Mouse (Mus musculus) heart, embryonic 16.5 days (tissue): ENCODE measurements around the gene Myo9b. TPM values are rescaled to one million over a fixed set of nuclear protein-coding genes. Genes with fewer than 3 reads are reported as not detected.
"Not testable (repeated sequence)": the region's sequence is repeated elsewhere in the genome, so short reads cannot be mapped to it uniquely, and the experiment has no call there.

ENCODE experiments used
- ATAC-seq: fragments of 200-750 bp; cut with Nextera tagmentation; replicated peaks from 2 replicates; pipeline ENCODE4 v1.8.0; 2017; ENCODE audit warnings: moderate number of reproducible peaks; ENCODE audit not compliant: insufficient read depth, low FRiP score; ENCODE audit errors: extremely low read depth
- H3K27ac ChIP-seq: fragments of 300-500 bp; sonication (generic); 2 replicates; pipeline ENCODE4 v1.5.1; 2014; ENCODE audit warnings: mild to moderate bottlenecking, low read length, control low read depth, moderate library complexity
- H3K27me3 ChIP-seq: fragments of 300-500 bp; sonication (generic); 2 replicates; pipeline ENCODE4 v1.6.1; 2014; ENCODE audit warnings: low read length, mixed read lengths; ENCODE audit not compliant: control insufficient read depth, insufficient read depth
- H3K36me3 ChIP-seq: fragments of 300-500 bp; sonication (generic); 2 replicates; pipeline ENCODE4 v1.6.1; 2014; ENCODE audit not compliant: control insufficient read depth, insufficient read depth
- H3K4me1 ChIP-seq: fragments of 300-500 bp; sonication (generic); 2 replicates; pipeline ENCODE4 v1.6.1; 2014; ENCODE audit warnings: low read length, mixed read lengths; ENCODE audit not compliant: control insufficient read depth, insufficient read depth
- H3K4me2 ChIP-seq: fragments of 300-500 bp; sonication (generic); 2 replicates; pipeline ENCODE4 v1.6.1; 2014; ENCODE audit warnings: low read depth, mild to moderate bottlenecking, control low read depth, low read length
- H3K4me3 ChIP-seq: fragments of 300-500 bp; sonication (generic); 2 replicates; pipeline ENCODE4 v1.5.1; 2014; ENCODE audit warnings: mild to moderate bottlenecking, control low read depth, low read length
- H3K9ac ChIP-seq: fragments of 300-500 bp; sonication (generic); 2 replicates; pipeline ENCODE4 v1.6.1; 2014; ENCODE audit warnings: low read length, control low read depth
- H3K9me3 ChIP-seq: fragments of 300-500 bp; sonication (generic); replicated peaks from 2 replicates; pipeline ENCODE4 v1.6.1; 2016; ENCODE audit warnings: low read length; ENCODE audit not compliant: control insufficient read depth
- WGBS: fragments of 180-500 bp; shearing (Covaris S2); extraction: QIAGEN DNeasy Blood & Tissue Kit; methylation state at CpG from one replicate; pipeline ENCODE4 v1.1.7; 2014; 5-methylcytosine and 5-hydroxymethylcytosine counted together
- polyA plus RNA-seq: library from polyadenylated mRNA; unstranded; fragments of >200 nt; fragmentation: Nextera tagmentation; extraction: Ambion mirVana; gene quantifications from 2 replicates; pipeline ENCODE4 v1.2.1, GENCODE M21; 2015

Myo9b gene
- polyA plus RNA-seq, 1 experiment from 2014 or later = 12.6 TPM

- peak overlapping the region; percentile 82 for H3K27ac ChIP-seq
Measured at GRCm38 (mm10) chr8:71273151-71273510, 617 bp downstream of the Myo9b start.

GRCm38 (mm10) chr8:71274478-71274877 lies 2.0 kb downstream of the Myo9b start:
- no peak for ATAC-seq
- Histone ChIP-seq H3K9ac (no peak overlapping the region), H3K9me3 (no peaks in the 10 kb centered on the region), H3K27me3 (no peaks in the 10 kb centered on the region), H3K4me3 (no peak overlapping the region), H3K4me2 (no peak overlapping the region; the same call in 1 of the 2 replicates), H3K4me1 (peaks cover 23% of the 10 kb centered on the region), H3K36me3 (peaks cover 3% of the 10 kb centered on the region; the same call in 1 of the 2 replicates), H3K27ac (no peak overlapping the region)

More at GRCm38 (mm10) chr8:71273151-71273510, 617 bp downstream of the Myo9b start:
- peak overlapping the region; percentile 73 for H3K4me2 ChIP-seq
- peak overlapping the region; percentile 60 for H3K4me3 ChIP-seq
- no peaks in the 10 kb centered on the region for H3K27me3 ChIP-seq
- ATAC-seq = peak; percentile 7
- H3K9me3 ChIP-seq = no peaks in the 10 kb centered on the region
- peak overlapping the region; percentile 82 for H3K9ac ChIP-seq
- peaks cover 3% of the 10 kb centered on the region; the same call in 1 of the 2 replicates for H3K36me3 ChIP-seq
- peaks cover 23% of the 10 kb centered on the region for H3K4me1 ChIP-seq
- WGBS = under 1% methylated on average over 14 of the region's 14 CpGs

- Histone ChIP-seq H3K9ac (no peak overlapping the region), H3K9me3 (no peaks in the 10 kb centered on the region), H3K36me3 (peaks cover 3% of the 10 kb centered on the region; the same call in 1 of the 2 replicates), H3K4me2 (no peak overlapping the region), H3K27ac (no peak overlapping the region), H3K4me3 (no peak overlapping the region), H3K27me3 (no peaks in the 10 kb centered on the region), H3K4me1 (peaks cover 23% of the 10 kb centered on the region)
- WGBS = 87% methylated on average over 3 of the region's 3 CpGs
- no peak for ATAC-seq
Measured at GRCm38 (mm10) chr8:71276166-71276565, 3.7 kb downstream of the Myo9b start.

- H3K27me3 ChIP-seq, ATAC-seq, H3K4me3 ChIP-seq, H3K9ac ChIP-seq, H3K27ac ChIP-seq, H3K9me3 ChIP-seq, H3K4me2 ChIP-seq, H3K36me3 ChIP-seq: not testable (repeated sequence)
- peaks cover 30% of the 10 kb centered on the region for H3K4me1 ChIP-seq
- WGBS = 86% methylated on average over 1 of the region's 1 CpGs
Measured at GRCm38 (mm10) chr8:71279409-71279808, 6.9 kb downstream of the Myo9b start.

- ATAC-seq, H3K4me3 ChIP-seq, H3K27me3 ChIP-seq, H3K36me3 ChIP-seq, H3K9me3 ChIP-seq, H3K4me2 ChIP-seq: not testable (repeated sequence)
- Histone ChIP-seq H3K9ac (peak overlapping the region; percentile 11; the same call in 1 of the 2 replicates), H3K4me1 (peaks cover 35% of the 10 kb centered on the region), H3K27ac (peak overlapping the region; percentile 86)
- WGBS = 42% methylated on average over 1 of the region's 1 CpGs
Measured at GRCm38 (mm10) chr8:71281731-71282130, 9.2 kb downstream of the Myo9b start.

- Histone ChIP-seq H3K27me3 (no peaks in the 10 kb centered on the region), H3K9ac (peak overlapping the region; percentile 49; the same call in 1 of the 2 replicates), H3K4me3 (no peak overlapping the region), H3K9me3 (no peaks in the 10 kb centered on the region), H3K4me1 (peaks cover 35% of the 10 kb centered on the region), H3K4me2 (peak overlapping the region; percentile 31; the same call in 1 of the 2 replicates), H3K27ac (peak overlapping the region; percentile 86), H3K36me3 (no peaks in the 10 kb centered on the region)
- peak; percentile 79 for ATAC-seq
- WGBS = 34% methylated on average over 5 of the region's 5 CpGs
Measured at GRCm38 (mm10) chr8:71282621-71283020, 10.1 kb downstream of the Myo9b start.

GRCm38 (mm10) chr8:71286223-71286622 lies 13.7 kb downstream of the Myo9b start:
- not testable (repeated sequence) for H3K27ac ChIP-seq, H3K4me3 ChIP-seq, H3K9me3 ChIP-seq, H3K27me3 ChIP-seq, H3K4me2 ChIP-seq, H3K9ac ChIP-seq, ATAC-seq
- H3K36me3 ChIP-seq = peaks cover 12% of the 10 kb centered on the region
- 73% methylated on average over 2 of the region's 2 CpGs for WGBS
- H3K4me1 ChIP-seq = peaks cover 42% of the 10 kb centered on the region

GRCm38 (mm10) chr8:71288441-71288949 lies 16.0 kb downstream of the Myo9b start:
- 51% methylated on average over 3 of the region's 3 CpGs for WGBS
- peaks cover 22% of the 10 kb centered on the region for H3K4me1 ChIP-seq
- H3K27me3 ChIP-seq = no peaks in the 10 kb centered on the region
- H3K4me3 ChIP-seq = no peak overlapping the region
- peaks cover 18% of the 10 kb centered on the region for H3K36me3 ChIP-seq
- no peak overlapping the region for H3K9ac ChIP-seq
- no peak for ATAC-seq
- H3K9me3 ChIP-seq = no peaks in the 10 kb centered on the region
- H3K4me2 ChIP-seq = no peak overlapping the region
- peak overlapping the region; percentile 17 for H3K27ac ChIP-seq

GRCm38 (mm10) chr8:71289098-71289497 lies 16.6 kb downstream of the Myo9b start:
- Histone ChIP-seq H3K4me2 (no peak overlapping the region), H3K4me1 (peaks cover 22% of the 10 kb centered on the region), H3K9me3 (no peaks in the 10 kb centered on the region), H3K27ac (peak overlapping the region; percentile 17), H3K9ac (no peak overlapping the region), H3K36me3 (peaks cover 18% of the 10 kb centered on the region), H3K27me3 (no peaks in the 10 kb centered on the region), H3K4me3 (no peak overlapping the region)
- ATAC-seq = peak; percentile 22; the same call in 1 of the 2 replicates
- WGBS = 39% methylated on average over 7 of the region's 7 CpGs
